Mouse (Mus musculus): ENCODE measurements around the gene Ptgr1.

DNA sequence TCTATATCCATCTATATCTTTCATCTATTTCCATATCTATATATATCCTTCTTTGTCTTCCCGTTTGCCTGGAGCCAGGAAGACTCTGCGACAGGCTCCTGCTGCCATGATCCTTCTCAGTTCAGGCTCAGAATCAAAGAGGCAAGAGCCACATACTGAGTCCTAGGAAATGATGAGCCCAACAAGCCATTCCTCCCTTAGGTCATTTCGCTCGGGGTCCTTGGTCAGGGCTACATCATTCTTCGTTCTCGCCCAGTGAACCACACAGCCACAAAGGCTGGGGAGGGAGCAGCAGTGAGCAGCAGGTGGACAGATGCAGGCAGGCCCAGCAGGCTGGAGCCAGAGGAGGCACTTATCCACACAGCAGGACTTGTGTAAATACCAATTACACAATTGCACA lies 5.5 kb downstream of the Ptgr1 start:
- TF ChIP-seq POLR2A (IDR thresholded peaks at IDR 0.05; ENCODE audit: low read depth, low read length) (no peak), CTCF (conservative IDR thresholded peaks at IDR 0.05; ENCODE audit: insufficient read depth, insufficient read length, low read depth, low read length) (no peak)

All from kidney, adult 2 months (tissue).